Mouse (Mus musculus): ENCODE measurements around the gene Pigh. TPM values are rescaled to one million over a fixed set of nuclear protein-coding genes. Genes with fewer than 3 reads are reported as not detected.

The Pigh gene
- 35.0 and 36.7 TPM in 2 replicates for polyA plus RNA-seq (2015; fragmentation: Nextera tagmentation; extraction: Ambion mirVana)

DNA sequence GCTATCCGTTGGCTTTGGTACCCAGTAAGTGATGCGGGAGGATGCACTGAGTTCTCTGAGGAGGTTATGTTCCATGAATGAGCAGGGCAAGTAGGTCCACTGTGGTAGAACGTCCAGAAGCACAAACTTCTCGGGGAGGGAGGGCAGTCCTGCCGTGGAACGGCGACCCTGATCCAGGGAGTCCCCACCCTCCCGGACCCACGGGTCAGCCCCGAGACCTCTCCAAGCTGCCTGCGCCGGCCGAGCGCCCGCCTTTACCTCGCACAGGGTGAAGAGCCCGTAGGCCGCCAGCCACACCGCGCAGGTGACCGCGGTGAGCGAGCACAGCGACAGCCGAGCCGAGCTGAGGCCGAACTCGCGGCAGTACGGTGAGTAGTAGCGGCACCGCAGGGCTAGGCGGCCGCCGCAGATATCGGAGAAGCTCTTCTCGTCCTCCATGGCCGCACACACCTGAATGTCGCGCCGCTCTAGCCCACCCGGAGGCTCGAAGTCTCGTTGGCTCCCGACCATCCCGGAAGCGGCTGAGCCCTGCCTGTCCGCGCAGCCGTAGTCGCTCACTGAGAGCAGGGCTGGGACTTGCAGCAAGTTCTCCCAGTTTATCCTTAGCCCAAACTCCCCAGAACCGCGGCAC, at the start of gene Pigh:
Gene Pigh, minus strand, starts transcription at position 470 of the 631 bp plus-strand sequence.
- peak within 1 kb of the TSS; percentile 84 for H3K4me2 ChIP-seq (ENCODE audit: low read depth, low read length)
- under 1% methylated on average over 53 of the region's 53 CpGs for WGBS
- ATAC-seq (ENCODE audit: insufficient read depth, low FRiP score), result peak; percentile 95
- no peaks in the 10 kb centered on the region for H3K36me3 ChIP-seq (ENCODE audit: control insufficient read depth, insufficient read depth, low read length)
- peak within 1 kb of the TSS; percentile 98 for H3K9ac ChIP-seq (ENCODE audit: low read length)
- H3K4me1 ChIP-seq (ENCODE audit: control insufficient read depth, insufficient read depth, low read length), result peaks cover 4% of the 10 kb centered on the region; the same call in 1 of the 2 replicates
- H3K27me3 ChIP-seq (ENCODE audit: control insufficient read depth, insufficient read depth, low read length), result no peaks in the 10 kb centered on the region
- peak within 1 kb of the TSS; percentile 95 for H3K4me3 ChIP-seq (replicated peaks; ENCODE audit: low read length)
- H3K9me3 ChIP-seq (replicated peaks; ENCODE audit: control insufficient read depth, low read length), result no peaks in the 10 kb centered on the region
- H3K27ac ChIP-seq (ENCODE audit: low read length), result peak within 1 kb of the TSS; percentile 69

DNA sequence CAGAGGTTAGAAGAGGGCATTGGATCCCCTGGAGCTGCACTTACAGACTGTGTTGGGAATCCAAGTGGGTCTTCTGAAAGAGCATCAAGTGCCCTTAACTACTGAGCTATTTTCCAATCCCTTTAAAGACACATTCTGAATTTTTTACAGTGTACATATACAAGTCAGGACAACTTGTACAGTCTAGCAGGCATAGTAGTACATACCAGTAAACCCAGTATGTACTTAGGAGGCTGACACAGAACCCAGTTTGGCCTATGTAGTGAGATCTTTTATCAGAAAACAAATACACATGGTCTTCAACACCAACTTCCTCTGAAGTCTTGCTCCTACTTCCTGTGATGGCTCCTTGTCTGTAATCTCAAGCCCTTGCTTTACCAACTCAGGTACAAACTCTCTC, 49.5 kb upstream of the Pigh start:
- Histone ChIP-seq H3K36me3 (ENCODE audit: control insufficient read depth, insufficient read depth, low read length) (no peaks in the 10 kb centered on the region), H3K9ac (ENCODE audit: low read length) (no peak overlapping the region), H3K9me3 (replicated peaks; ENCODE audit: control insufficient read depth, low read length) (no peaks in the 10 kb centered on the region), H3K4me3 (replicated peaks; ENCODE audit: low read length) (no peak overlapping the region), H3K27me3 (ENCODE audit: control insufficient read depth, insufficient read depth, low read length) (no peaks in the 10 kb centered on the region), H3K27ac (ENCODE audit: low read length) (no peak overlapping the region), H3K4me1 (ENCODE audit: control insufficient read depth, insufficient read depth, low read length) (no peaks in the 10 kb centered on the region), H3K4me2 (ENCODE audit: low read depth, low read length) (no peak overlapping the region)
- no peak for ATAC-seq (ENCODE audit: insufficient read depth, low FRiP score)

DNA sequence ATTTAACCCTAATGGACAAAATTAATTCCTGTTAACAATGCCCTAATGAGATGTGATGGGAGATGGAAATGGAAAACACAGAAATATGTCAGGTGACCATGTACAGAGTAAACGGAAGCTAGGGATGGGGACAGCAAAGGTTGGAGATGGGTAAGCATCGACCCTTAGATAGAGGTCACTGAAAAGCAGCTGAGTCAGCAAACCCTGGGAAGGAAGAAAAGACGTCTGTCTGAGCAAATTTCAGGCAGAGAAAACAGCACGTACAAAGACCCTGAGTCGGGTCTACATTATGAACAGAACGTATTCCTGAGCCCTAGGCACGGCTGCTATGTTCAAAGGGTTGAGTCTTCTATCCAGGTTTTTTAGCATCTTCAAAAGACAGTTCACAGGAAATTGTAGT, 47.5 kb upstream of the Pigh start:
- no peak for ATAC-seq (ENCODE audit: insufficient read depth, low FRiP score)
- Histone ChIP-seq H3K36me3 (ENCODE audit: control insufficient read depth, insufficient read depth, low read length) (no peaks in the 10 kb centered on the region), H3K4me3 (replicated peaks; ENCODE audit: low read length) (no peak overlapping the region), H3K27me3 (ENCODE audit: control insufficient read depth, insufficient read depth, low read length) (peaks cover 7% of the 10 kb centered on the region), H3K27ac (ENCODE audit: low read length) (no peak overlapping the region), H3K9me3 (replicated peaks; ENCODE audit: control insufficient read depth, low read length) (no peaks in the 10 kb centered on the region), H3K4me2 (ENCODE audit: low read depth, low read length) (no peak overlapping the region), H3K4me1 (ENCODE audit: control insufficient read depth, insufficient read depth, low read length) (no peaks in the 10 kb centered on the region), H3K9ac (ENCODE audit: low read length) (no peak overlapping the region)
- WGBS, result 75% methylated on average over 7 of the region's 7 CpGs

DNA sequence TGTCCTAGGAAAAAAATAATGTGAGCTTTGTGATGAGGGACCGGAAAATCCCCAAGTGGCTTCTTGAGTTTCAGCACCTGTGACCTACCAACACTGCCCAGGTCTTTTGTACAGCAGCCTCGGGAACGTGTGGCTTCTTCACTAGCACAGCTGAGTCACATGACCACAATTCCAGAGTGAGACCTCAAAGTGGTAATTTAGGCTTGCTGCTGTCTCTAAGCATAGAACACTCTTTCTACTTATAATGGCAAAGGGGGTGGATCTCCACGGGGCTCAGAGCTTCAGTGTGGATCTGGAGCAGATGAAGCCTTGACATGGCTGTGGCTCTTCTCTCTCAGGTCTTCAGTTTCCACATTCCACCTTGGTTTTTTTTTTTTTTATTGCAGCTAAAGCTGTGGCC, 45.7 kb upstream of the Pigh start:
- Histone ChIP-seq H3K27ac (ENCODE audit: low read length) (no peak overlapping the region), H3K9me3 (replicated peaks; ENCODE audit: control insufficient read depth, low read length) (no peaks in the 10 kb centered on the region), H3K36me3 (ENCODE audit: control insufficient read depth, insufficient read depth, low read length) (no peaks in the 10 kb centered on the region), H3K4me1 (ENCODE audit: control insufficient read depth, insufficient read depth, low read length) (peaks cover 6% of the 10 kb centered on the region), H3K4me2 (ENCODE audit: low read depth, low read length) (no peak overlapping the region), H3K4me3 (replicated peaks; ENCODE audit: low read length) (no peak overlapping the region), H3K27me3 (ENCODE audit: control insufficient read depth, insufficient read depth, low read length) (peaks cover 25% of the 10 kb centered on the region), H3K9ac (ENCODE audit: low read length) (no peak overlapping the region)
- WGBS, result 36% methylated on average over 4 of the region's 4 CpGs
- ATAC-seq (ENCODE audit: insufficient read depth, low FRiP score), result no peak

DNA sequence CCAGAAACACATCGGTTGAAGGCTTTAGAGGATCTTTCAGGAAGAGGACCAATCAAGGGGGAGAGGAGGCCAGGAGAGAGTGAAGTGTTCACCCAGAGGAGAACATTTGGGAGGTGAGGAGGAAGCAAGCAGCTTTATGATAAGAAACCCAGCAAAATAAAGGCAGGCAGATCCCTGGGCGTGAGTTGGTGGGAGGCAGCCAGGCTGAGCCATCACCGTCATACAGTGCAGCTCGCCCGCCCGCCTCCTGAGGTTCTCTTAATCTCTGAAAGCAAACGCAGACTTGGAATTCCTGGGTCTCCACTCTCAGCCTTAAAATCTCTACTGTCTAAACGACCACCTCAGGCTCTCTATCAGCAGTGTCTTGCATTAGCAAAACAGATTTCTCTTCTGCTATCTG, 45.2 kb upstream of the Pigh start:
- ATAC-seq (ENCODE audit: insufficient read depth, low FRiP score), result no peak
- no peak overlapping the region for H3K4me2 ChIP-seq (ENCODE audit: low read depth, low read length)
- 28% methylated on average over 8 of the region's 8 CpGs for WGBS
- no peaks in the 10 kb centered on the region for H3K9me3 ChIP-seq (replicated peaks; ENCODE audit: control insufficient read depth, low read length)
- H3K4me3 ChIP-seq (replicated peaks; ENCODE audit: low read length), result no peak overlapping the region
- H3K27me3 ChIP-seq (ENCODE audit: control insufficient read depth, insufficient read depth, low read length), result peaks cover 25% of the 10 kb centered on the region
- H3K9ac ChIP-seq (ENCODE audit: low read length), result no peak overlapping the region
- peaks cover 6% of the 10 kb centered on the region for H3K4me1 ChIP-seq (ENCODE audit: control insufficient read depth, insufficient read depth, low read length)
- no peaks in the 10 kb centered on the region for H3K36me3 ChIP-seq (ENCODE audit: control insufficient read depth, insufficient read depth, low read length)
- no peak overlapping the region for H3K27ac ChIP-seq (ENCODE audit: low read length)

DNA sequence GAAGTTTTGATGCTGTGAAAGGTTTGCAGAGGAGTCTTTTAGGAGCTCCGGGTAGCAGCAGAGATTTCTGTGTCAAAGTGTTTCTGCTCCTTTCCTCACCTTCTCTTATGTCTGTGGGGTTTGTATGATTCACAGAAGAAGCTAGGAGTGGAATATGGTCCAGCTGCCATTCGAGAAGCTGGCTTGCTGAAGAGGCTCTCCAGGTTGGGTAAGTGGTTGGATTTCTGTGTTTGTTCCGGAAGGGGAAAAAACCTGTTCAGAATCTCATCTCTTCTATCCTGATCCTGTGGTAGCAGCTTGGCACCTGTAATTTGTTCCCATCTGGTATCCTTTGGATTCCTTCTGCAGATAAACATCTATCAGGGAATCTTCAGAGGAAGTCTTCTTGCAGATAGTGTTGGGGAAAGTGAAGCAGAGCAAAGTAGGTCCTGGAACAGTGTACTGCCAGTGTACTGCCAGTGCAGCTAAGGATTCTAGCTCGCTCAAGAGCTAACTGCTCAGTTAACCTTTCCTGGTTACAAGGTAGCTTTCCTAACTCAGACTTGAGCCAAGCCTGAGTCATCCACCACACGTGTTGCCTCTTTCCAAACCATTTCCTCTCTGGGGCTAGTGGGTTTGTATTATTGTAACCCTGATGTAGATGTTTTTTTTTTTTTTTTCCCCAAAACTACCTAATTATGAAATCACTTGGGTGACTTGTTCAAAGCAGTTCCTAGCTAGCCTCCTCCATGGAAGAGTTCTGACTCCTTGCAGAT, 42.4 kb upstream of the Pigh start:
- no peak overlapping the region for H3K27ac ChIP-seq (ENCODE audit: low read length)
- no peaks in the 10 kb centered on the region for H3K9me3 ChIP-seq (replicated peaks; ENCODE audit: control insufficient read depth, low read length)
- H3K27me3 ChIP-seq (ENCODE audit: control insufficient read depth, insufficient read depth, low read length), result peaks cover 25% of the 10 kb centered on the region
- H3K4me2 ChIP-seq (ENCODE audit: low read depth, low read length), result peak overlapping the region; percentile 93
- WGBS, result 36% methylated on average over 5 of the region's 5 CpGs
- ATAC-seq (ENCODE audit: insufficient read depth, low FRiP score), result no peak
- no peaks in the 10 kb centered on the region for H3K36me3 ChIP-seq (ENCODE audit: control insufficient read depth, insufficient read depth, low read length)
- H3K4me1 ChIP-seq (ENCODE audit: control insufficient read depth, insufficient read depth, low read length), result peaks cover 6% of the 10 kb centered on the region
- no peak overlapping the region for H3K9ac ChIP-seq (ENCODE audit: low read length)
- peak overlapping the region; percentile 50 for H3K4me3 ChIP-seq (replicated peaks; ENCODE audit: low read length)

DNA sequence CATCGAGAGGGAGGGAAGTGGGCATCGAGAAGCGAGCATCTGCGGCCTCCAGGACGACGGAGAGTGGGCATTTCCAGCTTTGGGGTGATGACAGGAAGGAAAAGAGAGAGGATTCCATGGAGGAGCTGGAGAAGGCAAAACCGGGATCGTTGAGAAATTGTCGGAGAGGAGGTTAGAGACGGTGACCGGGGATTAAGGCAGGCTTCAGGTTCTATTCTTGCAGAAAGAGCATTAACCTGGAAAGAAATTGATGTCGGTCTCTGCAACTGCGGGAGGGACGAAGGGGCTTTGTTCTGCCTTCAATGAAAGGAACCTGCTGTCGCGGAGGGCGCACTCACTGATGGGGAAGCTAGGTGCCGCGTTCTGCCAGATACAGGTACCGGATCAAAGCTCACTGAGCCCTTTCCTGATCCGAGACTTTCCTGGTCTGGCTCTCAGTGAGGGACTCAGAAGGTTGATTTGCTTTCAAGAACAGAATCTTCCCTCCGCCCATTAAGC, 41.8 kb upstream of the Pigh start:
- 1% methylated on average over 22 of the region's 22 CpGs for WGBS
- H3K27ac ChIP-seq (ENCODE audit: low read length), result no peak overlapping the region
- peaks cover 25% of the 10 kb centered on the region for H3K27me3 ChIP-seq (ENCODE audit: control insufficient read depth, insufficient read depth, low read length)
- H3K4me3 ChIP-seq (replicated peaks; ENCODE audit: low read length), result peak overlapping the region; percentile 50
- no peak for ATAC-seq (ENCODE audit: insufficient read depth, low FRiP score)
- no peaks in the 10 kb centered on the region for H3K36me3 ChIP-seq (ENCODE audit: control insufficient read depth, insufficient read depth, low read length)
- H3K9me3 ChIP-seq (replicated peaks; ENCODE audit: control insufficient read depth, low read length), result no peaks in the 10 kb centered on the region
- H3K4me1 ChIP-seq (ENCODE audit: control insufficient read depth, insufficient read depth, low read length), result peaks cover 6% of the 10 kb centered on the region
- peak overlapping the region; percentile 49 for H3K9ac ChIP-seq (ENCODE audit: low read length)
- peak overlapping the region; percentile 93 for H3K4me2 ChIP-seq (ENCODE audit: low read depth, low read length)

DNA sequence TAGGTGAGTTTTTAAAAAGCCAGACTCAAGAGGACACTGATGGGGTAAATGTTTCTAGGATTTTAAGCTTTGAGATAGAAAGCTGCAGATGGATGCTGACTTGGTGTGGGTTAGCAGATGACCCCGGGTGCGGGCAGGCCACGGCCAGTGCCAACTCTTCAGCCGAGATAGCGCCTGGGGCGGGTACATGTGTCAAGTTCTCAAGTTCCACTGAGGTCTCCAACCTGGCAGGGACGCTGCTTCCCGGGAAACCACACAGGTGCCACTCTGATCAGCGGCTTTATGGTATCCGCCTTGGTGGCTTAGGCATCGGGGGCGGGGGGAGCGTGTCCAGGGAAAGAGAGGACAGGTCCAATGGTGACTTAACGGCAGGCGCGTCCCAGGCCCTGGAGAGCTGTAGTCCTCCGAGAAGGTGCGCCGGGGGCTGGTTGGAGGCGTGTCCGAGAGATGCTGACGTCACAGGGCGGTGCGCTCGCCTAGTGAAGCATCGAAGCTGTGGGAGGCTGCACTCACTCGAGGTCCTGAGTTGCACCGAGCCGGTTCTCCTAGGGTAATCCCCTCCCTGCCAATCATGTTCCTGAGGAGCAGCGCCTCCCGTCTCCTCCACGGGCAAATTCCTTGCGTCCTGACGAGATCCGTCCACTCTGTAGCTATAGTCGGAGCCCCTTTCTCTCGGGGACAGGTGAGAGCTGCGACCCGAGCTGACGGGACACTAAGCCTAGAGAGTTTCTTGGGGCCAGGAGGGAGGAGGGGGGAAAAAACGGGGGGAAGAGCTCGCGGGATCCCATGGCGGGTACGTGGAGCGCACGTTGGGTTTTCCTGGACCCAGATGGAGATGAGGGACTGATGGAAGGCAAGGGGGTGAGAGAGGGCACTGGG, 41.1 kb upstream of the Pigh start, which contains the start of gene Arg2:
Gene Arg2, plus strand, starts transcription at position 479 of the 879 bp plus-strand sequence.
- Histone ChIP-seq H3K9ac (ENCODE audit: low read length) (peak within 1 kb of the TSS; percentile 49), H3K36me3 (ENCODE audit: control insufficient read depth, insufficient read depth, low read length) (no peaks in the 10 kb centered on the region), H3K4me2 (ENCODE audit: low read depth, low read length) (peak within 1 kb of the TSS; percentile 93), H3K4me1 (ENCODE audit: control insufficient read depth, insufficient read depth, low read length) (peaks cover 6% of the 10 kb centered on the region), H3K9me3 (replicated peaks; ENCODE audit: control insufficient read depth, low read length) (no peaks in the 10 kb centered on the region), H3K4me3 (replicated peaks; ENCODE audit: low read length) (peak within 1 kb of the TSS; percentile 50), H3K27me3 (ENCODE audit: control insufficient read depth, insufficient read depth, low read length) (peaks cover 25% of the 10 kb centered on the region), H3K27ac (ENCODE audit: low read length) (no peak within 1 kb of the TSS)
- ATAC-seq (ENCODE audit: insufficient read depth, low FRiP score), result peak; percentile 93
- under 1% methylated on average over 47 of the region's 47 CpGs for WGBS
